Mouse (Mus musculus) common myeloid progenitor, adult 5-6 weeks (primary cell): ENCODE measurements around the gene Fbxl16. TPM values are rescaled to one million over a fixed set of nuclear protein-coding genes. Genes with fewer than 3 reads are reported as not detected.

Experiments used
- ATAC-seq: replicated peaks from 2 replicates; pipeline ENCODE4 v1.8.0; 2016; ENCODE audit warnings: low read depth, mild to moderate bottlenecking, moderate TSS enrichment, inconsistent platforms; ENCODE audit not compliant: poor library complexity, severe bottlenecking
- total RNA-seq: library from RNA; stranded (forward); fragments of 200-1000, 187-1606 nt; gene quantifications from 2 replicates; pipeline ENCODE4 v1.2.3, GENCODE M21; 2017

The Fbxl16 gene
- total RNA-seq, 1 experiment from 2014 or later, result 0.18 TPM

DNA sequence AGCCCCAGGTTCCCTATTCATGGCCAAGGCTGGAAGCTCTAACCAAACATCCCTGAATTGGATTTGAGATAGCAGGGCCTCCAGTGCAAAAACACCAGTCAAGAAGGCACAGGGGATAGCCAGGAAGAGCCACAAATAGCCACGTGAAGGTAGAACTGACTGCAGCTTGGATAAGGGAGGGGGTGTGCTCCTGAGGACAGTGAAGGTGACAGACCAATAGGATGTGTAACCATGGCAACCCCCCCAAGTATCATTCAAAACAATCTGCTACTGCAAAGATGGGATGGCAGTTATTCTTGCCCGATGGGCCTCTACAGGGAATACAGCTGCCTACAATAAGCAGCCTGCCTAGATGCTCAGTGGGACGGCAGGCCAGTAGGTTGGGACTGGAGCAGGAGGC is 28.6 kb downstream of the Fbxl16 start:
- ATAC-seq, result no peak

GRCm38 (mm10) chr17:25838904-25839303 is 30.0 kb downstream of the Fbxl16 start:
- ATAC-seq, result no peak

GRCm38 (mm10) chr17:25839455-25840235 is 30.8 kb downstream of the Fbxl16 start:
- no peak for ATAC-seq

DNA sequence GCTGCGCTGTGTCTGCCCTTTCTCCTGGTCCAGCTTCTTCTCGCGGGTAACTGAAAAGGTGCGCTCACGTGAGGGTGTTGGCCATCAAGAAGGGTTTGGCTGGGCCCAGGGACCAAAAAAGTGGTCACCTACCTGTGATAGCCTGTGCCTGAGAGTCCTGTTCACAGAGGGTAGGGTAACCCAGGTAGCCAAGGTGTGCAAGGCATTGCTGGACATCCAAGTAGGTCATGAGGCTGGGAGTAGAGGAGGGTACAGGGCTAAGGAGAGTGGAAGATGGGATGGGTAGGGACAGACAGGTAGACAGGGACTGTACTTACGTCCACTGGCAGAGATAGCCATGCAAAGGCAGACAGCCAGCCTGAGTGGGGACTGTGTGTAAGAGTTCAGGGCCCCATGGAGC is 31.6 kb downstream of the Fbxl16 start:
- ATAC-seq, result no peak

- ATAC-seq, result no peak
Observed at GRCm38 (mm10) chr17:25841117-25841880, 32.4 kb downstream of the Fbxl16 start, which contains the start of gene Gm20683. Gm20683 (minus strand) TSS chr17:25841763.

DNA sequence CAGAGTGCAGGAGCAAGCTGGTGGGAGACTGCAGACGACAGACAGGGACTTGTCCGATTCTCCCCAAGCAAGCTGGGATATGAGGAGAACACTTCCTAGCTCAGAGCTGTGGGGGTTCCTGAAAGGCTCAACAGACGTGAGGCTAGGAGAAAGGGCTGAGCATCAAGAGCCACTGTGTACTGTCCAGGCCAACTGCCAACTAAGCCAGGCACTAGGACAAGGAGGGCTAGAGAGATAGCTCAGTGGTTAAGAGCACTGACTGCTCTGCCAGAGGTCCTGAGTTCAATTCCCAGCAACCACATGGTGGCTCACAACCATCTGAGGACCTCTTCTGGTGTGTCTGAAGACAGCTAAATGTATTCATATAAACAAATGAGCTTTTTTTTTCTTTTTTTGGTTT is 33.6 kb downstream of the Fbxl16 start:
- ATAC-seq, result no peak

DNA sequence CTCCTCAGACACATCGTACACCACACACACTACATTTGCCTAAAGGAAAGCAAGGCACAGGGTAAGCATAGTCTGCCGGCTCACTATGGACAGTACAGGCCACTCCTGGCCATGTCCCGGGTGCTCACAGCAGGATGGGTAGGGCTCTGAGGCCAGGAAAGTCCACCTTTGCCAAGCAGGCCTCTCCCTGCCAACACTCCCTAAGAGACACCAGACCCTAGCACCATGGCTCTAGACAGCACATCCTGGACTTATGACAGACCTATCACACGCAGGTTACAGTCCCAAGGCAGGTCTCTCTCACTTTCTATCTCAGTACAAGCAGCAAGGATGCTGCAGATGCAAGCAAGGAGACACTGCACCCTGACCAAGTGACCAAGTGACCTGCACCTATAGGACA is 34.2 kb downstream of the Fbxl16 start:
- ATAC-seq, result no peak

- no peak; the same call in 1 of the 2 replicates for ATAC-seq
Observed at GRCm38 (mm10) chr17:25843636-25844395, 34.9 kb downstream of the Fbxl16 start.

DNA sequence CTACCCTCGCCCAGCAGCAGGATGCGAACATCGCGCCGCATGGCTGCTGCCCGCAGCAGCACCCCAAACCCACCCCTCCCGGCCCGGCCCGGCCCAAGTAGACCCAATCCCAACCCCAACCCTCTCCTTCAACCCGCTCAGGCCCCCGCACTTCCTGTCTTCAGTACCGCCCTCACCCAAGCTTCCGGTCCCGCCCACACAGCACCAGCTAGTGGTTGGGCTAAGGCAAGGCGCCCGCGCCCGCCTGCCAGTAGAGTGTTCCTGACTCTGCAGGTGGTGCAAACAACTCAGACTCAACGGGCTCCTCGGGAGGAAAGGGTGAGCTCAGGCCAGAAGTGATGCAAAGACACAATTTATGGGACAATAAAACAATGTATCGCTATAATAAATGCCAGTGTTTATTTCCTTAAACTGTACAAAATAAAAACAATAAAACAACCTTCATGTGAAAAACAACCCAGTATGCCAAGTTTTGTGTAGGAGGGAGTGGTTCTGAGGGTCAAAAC is 35.6 kb downstream of the Fbxl16 start, which contains the start of gene Rhot2:
Gene Rhot2, minus strand, starts transcription at position 456 of the 506 bp plus-strand sequence.
- ATAC-seq, result peak; percentile 98

- no peak for ATAC-seq
Observed at GRCm38 (mm10) chr17:25860229-25860628, 51.3 kb downstream of the Fbxl16 start.

- peak; percentile 98 for ATAC-seq
Observed at GRCm38 (mm10) chr17:25860832-25861703, 52.2 kb downstream of the Fbxl16 start, which contains the start of gene Wdr90. Wdr90 (minus strand) TSS chr17:25861501.

DNA sequence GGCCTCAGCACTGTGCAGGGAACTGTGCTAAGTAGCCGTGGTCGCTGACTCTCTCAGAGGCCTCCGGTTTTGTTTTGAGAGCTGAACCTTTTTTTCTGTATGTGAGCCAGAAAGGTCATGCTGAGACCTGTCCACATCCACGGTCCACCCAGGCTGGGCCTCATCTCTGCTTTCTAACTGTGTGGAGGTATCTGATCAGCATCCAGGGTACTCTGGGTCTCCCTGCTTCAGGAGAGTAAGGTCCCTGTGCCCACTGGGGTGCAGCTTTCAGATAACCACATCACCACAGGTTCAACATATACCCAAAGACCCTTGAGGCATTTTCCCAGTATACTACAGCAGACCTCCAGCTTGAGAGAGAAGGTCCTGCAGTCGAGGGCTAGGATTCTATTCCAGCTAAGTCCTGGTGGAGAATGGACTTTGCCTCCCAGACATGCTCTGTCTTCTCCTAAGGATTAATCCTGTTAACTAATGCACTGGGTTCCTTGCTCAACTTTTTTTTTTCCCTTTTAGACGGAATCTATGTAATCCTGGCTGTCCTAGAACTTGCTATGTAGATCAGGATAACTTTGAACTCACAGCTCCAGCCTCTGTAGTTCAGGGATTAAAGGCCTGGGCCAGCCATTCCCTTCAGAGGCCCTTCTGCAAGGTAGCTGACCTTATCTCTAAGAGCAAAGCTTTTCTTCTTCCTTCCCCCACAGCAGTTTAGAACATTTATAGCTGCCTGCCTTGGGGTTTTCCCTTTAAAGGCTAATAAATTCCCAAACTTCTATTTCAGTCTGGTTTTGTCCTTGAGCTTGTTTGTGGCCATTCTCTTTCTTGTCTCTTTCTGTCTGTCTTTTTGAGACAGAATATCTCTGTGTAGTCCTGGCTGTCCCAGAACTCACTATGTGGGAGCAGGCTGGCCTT is 53.1 kb downstream of the Fbxl16 start:
- no peak for ATAC-seq

- no peak for ATAC-seq
Observed at GRCm38 (mm10) chr17:25863681-25864080, 54.8 kb downstream of the Fbxl16 start.

GRCm38 (mm10) chr17:25864311-25864710 is 55.4 kb downstream of the Fbxl16 start:
- no peak for ATAC-seq

DNA sequence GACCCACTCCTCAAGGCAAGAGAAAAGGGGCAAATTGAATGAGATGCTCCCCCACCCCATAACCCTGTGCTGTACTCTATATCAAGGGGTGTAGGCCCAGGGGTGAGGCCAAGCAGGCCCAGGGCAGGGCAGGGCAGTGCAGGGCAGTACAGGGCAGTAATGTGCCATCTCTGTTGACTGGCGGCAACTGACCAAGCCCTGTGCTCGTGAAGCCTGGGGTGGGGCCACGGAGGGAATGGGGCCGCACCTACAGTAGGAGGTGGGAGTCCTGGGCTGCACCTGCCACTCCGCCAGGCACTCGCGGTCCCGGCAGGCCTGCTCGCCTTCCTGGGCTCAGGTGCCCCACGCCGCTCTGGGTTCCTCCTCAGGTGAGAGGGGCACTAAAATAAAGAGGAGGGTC is 56.4 kb downstream of the Fbxl16 start:
- ATAC-seq, result no peak

DNA sequence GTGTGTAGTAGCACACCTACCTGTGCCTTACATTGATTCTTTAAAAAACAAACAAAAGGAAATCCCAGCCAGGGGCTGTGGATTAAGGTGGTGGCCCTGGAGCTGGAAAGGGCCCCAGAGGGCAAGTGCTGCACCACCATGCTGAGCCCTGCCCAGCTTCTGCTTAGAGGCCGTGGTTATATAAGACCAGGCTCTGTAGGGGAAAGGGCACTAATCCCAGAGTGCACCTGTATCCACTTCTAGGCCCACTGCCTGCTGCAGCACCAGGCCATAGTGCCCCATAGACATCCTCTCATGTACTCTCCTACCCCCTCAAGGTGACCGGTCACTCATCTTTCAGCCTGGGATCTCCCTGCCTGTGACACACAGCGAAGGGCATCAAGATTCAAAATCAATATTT is 57.3 kb downstream of the Fbxl16 start:
- ATAC-seq, result no peak

DNA sequence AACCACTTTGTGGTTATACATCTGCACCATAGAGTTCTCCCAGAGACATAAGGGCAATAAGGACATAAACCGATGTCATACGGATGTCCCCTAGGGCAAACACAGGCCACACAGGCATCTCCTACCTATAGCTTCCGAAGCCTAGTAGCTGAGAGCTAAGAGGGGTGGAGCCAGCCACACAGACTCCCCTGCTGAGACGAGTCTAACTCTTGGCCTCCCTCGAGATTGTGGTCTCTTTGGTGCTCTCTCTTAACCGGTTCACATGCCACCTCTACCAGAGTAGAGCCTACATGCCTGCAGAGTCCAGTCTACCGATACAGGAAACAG is 58.6 kb downstream of the Fbxl16 start:
- ATAC-seq, result peak; percentile 19; the same call in 1 of the 2 replicates

DNA sequence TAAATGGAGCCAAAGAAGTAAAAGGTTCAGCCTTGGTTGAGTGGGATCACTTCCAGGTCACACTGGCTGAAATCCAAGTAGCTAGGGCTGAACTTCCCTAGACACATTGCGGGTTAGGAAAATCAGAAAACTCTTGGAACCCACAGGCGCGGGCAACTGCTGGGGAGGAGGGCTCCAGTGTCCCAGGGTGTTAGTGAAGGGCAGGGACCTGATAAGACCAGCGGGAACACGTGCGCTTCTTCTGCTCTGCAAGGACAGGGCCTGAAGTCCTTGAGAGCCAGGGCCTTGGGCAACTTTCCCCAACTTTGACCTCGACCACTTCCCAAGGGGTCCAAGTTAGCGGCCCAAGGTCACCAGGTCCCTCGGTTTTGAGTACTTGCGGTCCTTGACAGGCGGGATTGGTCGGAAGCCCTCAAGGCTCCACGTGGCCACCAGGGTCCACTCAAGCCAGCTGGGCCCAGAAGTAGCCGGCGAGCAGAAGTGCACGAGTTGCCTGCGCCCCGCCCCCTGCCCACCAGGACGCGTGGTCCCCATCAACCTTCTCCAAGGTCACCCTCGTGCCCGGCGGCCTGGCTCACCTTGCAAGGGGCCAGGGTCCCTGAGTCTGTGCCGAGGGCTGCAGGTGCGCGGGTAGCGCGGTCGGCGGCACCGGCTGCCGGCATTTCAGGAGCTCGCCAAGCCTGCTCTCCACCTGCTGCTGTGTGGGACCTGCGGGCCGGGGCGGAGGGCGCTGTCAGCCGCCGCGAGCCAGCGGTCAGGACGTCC is 59.1 kb downstream of the Fbxl16 start:
- peak; percentile 46 for ATAC-seq
